Mouse (Mus musculus): Measurements from ENCODE around the gene Trp53bp2.

GRCm38 (mm10) chr1:182481138-182481537 is 72.2 kb downstream of the Trp53bp2 start:
- TF ChIP-seq CTCF (IDR thresholded peaks at IDR 0.05; ENCODE audit: low read depth, low read length) (no peak), POLR2A (IDR thresholded peaks at IDR 0.05; ENCODE audit: insufficient read depth, low read length) (no peak), EP300 (IDR thresholded peaks at IDR 0.05; ENCODE audit: insufficient read depth, low read depth, low read length) (no peak)
